Mouse (Mus musculus) testis, adult 2 months (tissue): ENCODE measurements around the gene Srm. TPM values are rescaled to one million over a fixed set of nuclear protein-coding genes. Genes with fewer than 3 reads are reported as not detected.

Experiments
- H3K27ac ChIP-seq: fragments of 200-500 bp; 2 replicates; pipeline ENCODE4 v1.5.1; 2012; ENCODE audit warnings: low read depth, low read length; ENCODE audit not compliant: control insufficient read depth, insufficient read depth
- H3K27me3 ChIP-seq: fragments of 200-500 bp; 2 replicates; pipeline ENCODE4 v1.6.1; 2012; ENCODE audit warnings: mild to moderate bottlenecking, low read length, moderate library complexity; ENCODE audit not compliant: control insufficient read depth, insufficient read depth
- H3K36me3 ChIP-seq: fragments of 200-500 bp; 2 replicates; pipeline ENCODE4 v1.6.1; 2012; ENCODE audit warnings: mild to moderate bottlenecking, low read length; ENCODE audit not compliant: control insufficient read depth, insufficient read depth
- H3K4me1 ChIP-seq: fragments of 200-500 bp; 2 replicates; pipeline ENCODE4 v1.6.1; 2012; ENCODE audit warnings: low read length; ENCODE audit not compliant: control insufficient read depth, insufficient read depth
- H3K4me3 ChIP-seq: fragments of 200-500 bp; 2 replicates; pipeline ENCODE4 v1.5.1; 2012; ENCODE audit warnings: low read depth, mild to moderate bottlenecking, low read length, moderate library complexity, mixed read lengths; ENCODE audit not compliant: control insufficient read depth
- CTCF ChIP-seq: fragments of 200-500 bp; IDR thresholded peaks from 2 replicates; pipeline ENCODE4 v1.5.1; 2012; ENCODE audit warnings: low read depth, mild to moderate bottlenecking, inconsistent platforms, low read length, moderate library complexity; ENCODE audit not compliant: control insufficient read depth, insufficient read depth, insufficient replicate concordance
- POLR2A ChIP-seq: fragments of 200-500 bp; IDR thresholded peaks from 2 replicates; pipeline ENCODE4 v1.6.1; 2012; ENCODE audit warnings: low read depth, mild to moderate bottlenecking, inconsistent platforms, low read length, moderate library complexity; ENCODE audit not compliant: control insufficient read depth
- polyA plus RNA-seq: library from polyadenylated mRNA; depleted of rRNA; stranded (reverse); fragments of >200 nt; gene quantifications from 2 replicates; pipeline ENCODE4 v1.2.3, GENCODE M21; 2012; rRNA removed

Srm gene
- 11.1 and 12.0 TPM in 2 replicates for polyA plus RNA-seq

DNA sequence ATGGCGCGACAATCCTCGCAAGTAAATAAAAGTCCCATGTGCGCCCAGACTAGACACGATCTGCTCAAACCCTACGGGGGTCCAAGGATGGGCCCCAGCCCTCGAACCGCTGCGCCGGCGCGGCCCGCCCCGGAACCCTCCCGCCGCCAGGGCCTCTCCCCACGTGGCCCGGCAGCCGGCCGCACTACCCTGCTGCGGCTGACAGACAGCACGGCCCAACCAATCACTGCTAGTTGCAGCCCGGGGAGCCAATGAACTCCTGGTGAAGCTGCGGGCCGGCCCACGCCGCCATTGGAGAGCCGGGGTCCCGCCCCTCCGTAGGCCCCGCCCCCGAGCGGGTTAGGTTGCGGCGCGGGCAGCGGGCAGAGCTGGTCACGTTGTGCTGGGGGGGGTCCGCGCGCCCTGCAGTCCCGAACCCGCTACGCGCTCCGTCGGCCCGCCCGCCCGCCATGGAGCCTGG lies at the start of gene Srm:
Srm (plus strand) TSS at position 333 of the 460 bp plus-strand sequence.
- Histone ChIP-seq H3K4me3 (peak within 1 kb of the TSS; percentile 79), H3K36me3 (no peaks in the 10 kb centered on the region), H3K27ac (0 out of 2 replicates have a peak within 1 kb of the TSS, but pooled peaks have one; percentile 22), H3K27me3 (no peaks in the 10 kb centered on the region), H3K4me1 (peaks cover 11% of the 10 kb centered on the region)
- TF ChIP-seq POLR2A = no peak
- TF ChIP-seq CTCF = no peak

GRCm38 (mm10) chr4:148549106-148549505 lies 42.2 kb upstream of the Srm start:
- H3K36me3 ChIP-seq = peaks cover 4% of the 10 kb centered on the region
- no peaks in the 10 kb centered on the region for H3K27me3 ChIP-seq
- H3K4me1 ChIP-seq = no peaks in the 10 kb centered on the region
- TF ChIP-seq CTCF = no peak
- TF ChIP-seq POLR2A = no peak
- H3K27ac ChIP-seq = no peak overlapping the region
- H3K4me3 ChIP-seq = no peak overlapping the region

- peaks cover 3% of the 10 kb centered on the region for H3K36me3 ChIP-seq
Measured at GRCm38 (mm10) chr4:148557766-148558165, 33.5 kb upstream of the Srm start.

DNA sequence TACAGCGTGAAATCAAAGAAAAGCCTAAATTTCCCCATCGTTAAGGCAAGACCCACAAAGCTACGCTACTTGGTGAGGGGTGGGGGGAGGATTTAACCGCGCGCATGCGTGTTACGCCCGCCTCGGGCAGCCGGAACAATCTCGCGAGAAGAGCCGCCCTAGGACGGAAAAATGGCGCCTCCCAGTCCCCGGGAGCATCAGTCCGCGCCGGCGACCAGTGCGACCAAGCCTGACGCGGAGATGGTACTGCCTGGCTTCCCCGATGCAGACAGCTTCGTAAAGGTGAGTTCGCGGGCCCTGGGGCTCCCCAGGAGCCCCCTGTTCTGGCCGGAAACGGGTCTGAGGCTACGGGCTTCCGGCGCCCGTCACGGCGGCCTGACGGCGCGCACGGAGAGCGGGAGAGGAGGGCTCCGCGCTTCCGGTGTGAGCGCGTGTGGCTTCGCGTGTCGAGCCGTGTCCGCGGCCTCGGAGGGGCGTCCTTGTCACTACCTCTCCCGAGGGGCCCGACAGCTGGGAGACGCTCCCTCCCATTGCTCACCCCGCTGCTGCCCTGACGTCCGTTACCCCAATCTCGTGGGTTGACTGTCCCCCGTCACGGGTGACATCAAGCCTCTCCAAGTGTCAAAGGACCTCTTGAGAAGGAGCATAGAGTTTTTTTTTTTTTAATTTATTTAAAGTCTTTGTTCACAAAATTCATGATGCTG lies 32.9 kb upstream of the Srm start, which contains the start of gene Exosc10:
Exosc10 (plus strand) TSS at position 133 of the 704 bp plus-strand sequence.
- H3K27me3 ChIP-seq = no peaks in the 10 kb centered on the region
- peaks cover 4% of the 10 kb centered on the region for H3K36me3 ChIP-seq
- H3K4me3 ChIP-seq = peak within 1 kb of the TSS; percentile 100
- peak within 1 kb of the TSS; percentile 94 for H3K27ac ChIP-seq
- TF ChIP-seq CTCF = no peak
- peak; percentile 68 for TF ChIP-seq POLR2A
- H3K4me1 ChIP-seq = peaks cover 2% of the 10 kb centered on the region

More at GRCm38 (mm10) chr4:148557766-148558165, 33.5 kb upstream of the Srm start:
- Histone ChIP-seq H3K27ac (peak overlapping the region; percentile 94), H3K27me3 (no peaks in the 10 kb centered on the region), H3K4me1 (peaks cover 2% of the 10 kb centered on the region), H3K4me3 (peak overlapping the region; percentile 100)
- TF ChIP-seq CTCF (no peak), POLR2A (no peak)

GRCm38 (mm10) chr4:148562676-148563075 lies 28.6 kb upstream of the Srm start:
- TF ChIP-seq CTCF = no peak
- no peak for TF ChIP-seq POLR2A
- no peak overlapping the region for H3K27ac ChIP-seq
- H3K4me3 ChIP-seq = no peak overlapping the region
- no peaks in the 10 kb centered on the region; the same call in 1 of the 2 replicates for H3K4me1 ChIP-seq
- no peaks in the 10 kb centered on the region for H3K27me3 ChIP-seq
- peaks cover 10% of the 10 kb centered on the region for H3K36me3 ChIP-seq

DNA sequence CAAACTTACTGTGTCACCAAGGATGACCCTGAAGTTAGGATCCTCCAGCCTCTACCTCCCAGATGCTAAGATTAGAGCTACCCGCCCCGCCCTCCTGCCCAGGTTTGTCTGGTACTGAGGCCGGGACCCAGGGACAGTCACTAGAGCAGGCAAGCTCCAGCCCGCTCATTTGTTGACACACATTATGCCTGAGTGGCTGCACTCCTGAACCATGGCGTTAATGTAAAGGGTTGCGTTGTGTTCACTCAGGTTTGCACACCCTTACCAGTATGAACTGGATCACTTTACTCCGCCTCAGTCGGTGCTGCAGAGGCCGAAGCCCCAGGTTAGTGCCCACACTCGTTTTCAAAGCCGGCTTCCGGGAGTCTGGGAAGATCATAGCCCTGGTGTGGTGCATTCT lies 27.7 kb upstream of the Srm start:
- H3K27me3 ChIP-seq = no peaks in the 10 kb centered on the region
- no peak overlapping the region for H3K27ac ChIP-seq
- H3K4me3 ChIP-seq = no peak overlapping the region
- H3K36me3 ChIP-seq = peaks cover 12% of the 10 kb centered on the region
- TF ChIP-seq CTCF (no peak), POLR2A (no peak)
- no peaks in the 10 kb centered on the region; the same call in 1 of the 2 replicates for H3K4me1 ChIP-seq

GRCm38 (mm10) chr4:148570138-148570537 lies 21.2 kb upstream of the Srm start:
- Histone ChIP-seq H3K4me1 (no peaks in the 10 kb centered on the region), H3K36me3 (peaks cover 6% of the 10 kb centered on the region; the same call in 1 of the 2 replicates)
- TF ChIP-seq POLR2A = no peak
- no peak for TF ChIP-seq CTCF

DNA sequence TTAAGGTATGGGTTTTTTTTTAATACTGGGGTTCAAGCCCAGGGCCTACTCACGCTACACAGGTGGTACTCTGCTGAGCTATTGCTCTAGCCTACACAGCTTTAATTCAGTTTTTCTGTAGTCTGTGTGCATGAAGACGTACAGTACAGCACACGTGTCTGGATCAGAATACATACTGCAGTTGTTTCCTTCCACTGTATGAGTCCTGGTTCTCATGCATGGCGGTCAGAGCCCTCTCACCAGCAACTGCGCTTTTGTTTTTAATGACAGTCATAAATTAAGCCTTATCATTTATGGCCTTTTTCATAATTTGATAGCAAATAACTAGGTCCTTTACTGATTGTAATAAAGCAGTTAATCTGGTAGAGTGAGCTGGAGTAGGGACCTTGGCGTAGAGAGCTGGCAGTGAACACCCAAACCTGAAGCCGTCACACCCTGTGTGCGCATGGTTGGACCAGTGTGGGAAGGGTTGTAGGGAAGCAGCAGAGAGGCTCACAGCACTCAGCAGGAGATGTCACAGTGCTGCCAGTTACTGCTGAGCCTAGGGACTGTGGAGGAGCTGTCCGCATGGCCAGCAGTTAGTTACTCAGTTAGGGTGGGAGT lies 20.5 kb upstream of the Srm start:
- H3K4me1 ChIP-seq = no peaks in the 10 kb centered on the region
- no peak overlapping the region for H3K27ac ChIP-seq
- H3K27me3 ChIP-seq = no peaks in the 10 kb centered on the region
- H3K4me3 ChIP-seq = no peak overlapping the region
- peaks cover 5% of the 10 kb centered on the region; the same call in 1 of the 2 replicates for H3K36me3 ChIP-seq
- TF ChIP-seq CTCF = no peak
- no peak for TF ChIP-seq POLR2A

More at GRCm38 (mm10) chr4:148570138-148570537, 21.2 kb upstream of the Srm start:
- no peak overlapping the region for H3K4me3 ChIP-seq
- no peaks in the 10 kb centered on the region for H3K27me3 ChIP-seq
- H3K27ac ChIP-seq = no peak overlapping the region
